Mouse (Mus musculus) megakaryocyte, embryonic 14.5 days (primary cell): Measurements from ENCODE around the gene Tbc1d22a. TPM values are rescaled to one million over a fixed set of nuclear protein-coding genes. Genes with fewer than 3 reads are reported as not detected.

Source experiments
- H3K27me3 ChIP-seq: replicated peaks from 2 replicates; pipeline ENCODE3; 2012; ENCODE audit warnings: inconsistent platforms
- H3K36me3 ChIP-seq: replicated peaks from 2 replicates; pipeline ENCODE3; 2012; ENCODE audit warnings: low read length, inconsistent platforms, mixed read lengths
- H3K4me1 ChIP-seq: 2 replicates; pipeline ENCODE4 v1.6.1; 2012; ENCODE audit warnings: inconsistent platforms
- H3K4me3 ChIP-seq: replicated peaks from 2 replicates; pipeline ENCODE3; 2012; ENCODE audit warnings: moderate library complexity, mild to moderate bottlenecking, inconsistent platforms
- H3K9me3 ChIP-seq: 2 replicates; pipeline ENCODE4 v1.6.1; 2012; ENCODE audit warnings: inconsistent platforms
- FLI1 ChIP-seq: IDR thresholded peaks from 2 replicates; pipeline ENCODE4 v1.6.1; 2012; ENCODE audit warnings: low read length, inconsistent platforms, mixed read lengths
- GATA1 ChIP-seq: IDR thresholded peaks from 3 replicates; pipeline ENCODE4 v1.6.1; 2012; ENCODE audit warnings: mixed read lengths, low read length, inconsistent platforms, borderline replicate concordance
- polyA plus RNA-seq: library from polyadenylated mRNA; stranded (reverse); fragments of >175 nt; gene quantifications from 2 replicates; pipeline ENCODE4 v1.2.3, GENCODE M21; 2012; ENCODE audit warnings: low replicate concordance; ENCODE audit not compliant: insufficient read depth

Gene Tbc1d22a
- polyA plus RNA-seq, 1 experiment = 16.7 TPM

GRCm38 (mm10) chr15:86544122-86544795 is 330.0 kb downstream of the Tbc1d22a start:
- no peaks in the 10 kb centered on the region for H3K36me3 ChIP-seq
- peaks cover 55% of the 10 kb centered on the region for H3K9me3 ChIP-seq
- no peak for TF ChIP-seq GATA1
- no peak for TF ChIP-seq FLI1
- H3K27me3 ChIP-seq = no peaks in the 10 kb centered on the region
- H3K4me1 ChIP-seq = no peaks in the 10 kb centered on the region
- H3K4me3 ChIP-seq = no peak overlapping the region

Other genes with a start within 250 kb of the Tbc1d22a start
- 0.02 and 2.1 TPM in 2 replicates for gene Celsr1, start 180.7 kb upstream of the Tbc1d22a start, polyA plus RNA-seq
- gene Gramd4, start 156.8 kb upstream of the Tbc1d22a start, polyA plus RNA-seq = 2.2 and 5.0 TPM in 2 replicates
- 52.5 and 70.1 TPM in 2 replicates for gene Cerk, start 28.3 kb upstream of the Tbc1d22a start, polyA plus RNA-seq